In the genomic region with DNA sequence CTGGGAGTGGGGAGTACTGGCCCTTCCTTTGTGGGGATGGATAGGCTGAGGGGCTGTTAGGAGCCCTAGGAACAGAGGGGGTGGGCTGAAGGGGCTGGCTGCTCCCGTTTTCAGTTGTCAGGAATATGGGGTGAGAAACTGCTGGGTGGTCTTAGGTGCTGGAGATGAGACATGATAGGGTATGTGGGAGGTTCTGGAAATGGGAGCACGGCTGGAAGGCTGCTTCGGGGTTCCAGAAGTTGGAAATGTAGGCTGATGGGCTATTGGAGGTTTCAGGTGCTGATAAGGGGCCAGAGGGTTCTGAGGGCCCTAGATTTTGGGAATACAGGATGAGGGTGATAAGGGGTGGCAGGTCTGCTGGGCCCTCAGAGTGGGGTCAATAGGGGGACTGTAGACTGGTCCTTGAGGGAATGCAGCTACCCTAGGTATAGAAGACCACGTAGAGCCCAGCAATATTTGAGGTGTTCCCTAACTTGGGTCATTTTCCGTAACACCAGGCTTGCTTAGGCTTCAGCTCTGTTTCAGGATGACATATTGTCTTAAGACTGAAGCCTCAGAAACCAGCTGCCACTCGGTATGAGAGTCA, we compare ENCODE assay signal across 9 mouse cellular contexts. TPM values are rescaled to one million over a fixed set of nuclear protein-coding genes. Genes with fewer than 3 reads are reported as not detected.
DNase-seq lines count a peak whose midpoint lies in the region; ATAC-seq and TF ChIP-seq lines count a peak whose summit lies in the region.
"Had no signal": no experiment of that assay in that cellular context is flagged by ENCODE, and none has a peak within 500 bp of the region (broad histone marks: within the 10 kb centered on the region; RNA-seq: fewer than 3 reads in every experiment).

No protein-coding gene starts in this region.

- TF ChIP-seq CTCF in kidney, postnatal 0 days (IDR thresholded peaks at IDR 0.05; ENCODE audit: low read depth) = no peak
- no peak for TF ChIP-seq CTCF in intestine, postnatal 0 days (IDR thresholded peaks at IDR 0.05; ENCODE audit: low read depth)

- H3K4me1 ChIP-seq in kidney, postnatal 0 days (replicated peaks; ENCODE audit: insufficient read depth, low read length) = no peaks in the 10 kb centered on the region
- H3K4me1 ChIP-seq in intestine, postnatal 0 days (replicated peaks; ENCODE audit: control insufficient read depth, insufficient read depth, low read length) = no peaks in the 10 kb centered on the region

- no peaks in the 10 kb centered on the region for H3K27me3 ChIP-seq in kidney, postnatal 0 days (ENCODE audit: insufficient read depth, low read length)
- no peaks in the 10 kb centered on the region for H3K27me3 ChIP-seq in intestine, postnatal 0 days (replicated peaks; ENCODE audit: control insufficient read depth, insufficient read depth, low read length)
- H3K27me3 ChIP-seq in myocyte (ENCODE audit: control insufficient read depth, insufficient read depth, insufficient read length) = no peaks in the 10 kb centered on the region
- H3K27me3 ChIP-seq: Patski had no signal

- no peak for DNase-seq in kidney, postnatal 0 days (ENCODE audit: low spot score)
- DNase-seq in kidney, postnatal 14 days = no peak
- DNase-seq in right cerebral cortex, postnatal 36 days (ENCODE audit: low spot score in 2 of 2) = no peak
- no peak for DNase-seq in T-cell, adult 2 months (ENCODE audit: low spot score)
- DNase-seq in layer of hippocampus, postnatal 25 days (ENCODE audit: extremely low spot score in 1 of 2, low spot score in 1 of 2) = no peak

- WGBS in kidney, postnatal 0 days = 70% methylated on average over 6 of the region's 6 CpGs
- 75% methylated on average over 6 of the region's 6 CpGs for WGBS in intestine, postnatal 0 days

- no peaks in the 10 kb centered on the region for H3K79me2 ChIP-seq in myocyte (ENCODE audit: control insufficient read depth, insufficient read depth)

- H3K9me3 ChIP-seq in kidney, postnatal 0 days (replicated peaks; ENCODE audit: low read length) = no peaks in the 10 kb centered on the region
- no peaks in the 10 kb centered on the region for H3K9me3 ChIP-seq in intestine, postnatal 0 days (ENCODE audit: control insufficient read depth)

- H3K4me3 ChIP-seq in kidney, postnatal 0 days (replicated peaks; ENCODE audit: low read depth, low read length) = no peak overlapping the region
- H3K4me3 ChIP-seq in intestine, postnatal 0 days (ENCODE audit: low read depth, low read length) = 0 out of 2 replicates have a peak overlapping the region, but pooled peaks have one; percentile 39
- H3K4me3 ChIP-seq in myocyte = peak overlapping the region; percentile 66

- no peak for TF ChIP-seq POLR2A in myocyte (IDR thresholded peaks at IDR 0.05; ENCODE audit: insufficient read length, low read depth)

- peak; percentile 11 for ATAC-seq in kidney, postnatal 0 days (replicated peaks; ENCODE audit: low FRiP score, low read depth)
- peak; percentile 13; the same call in 1 of the 2 replicates for ATAC-seq in erythroblast, adult 5-6 weeks (replicated peaks; ENCODE audit: low FRiP score, poor library complexity, severe bottlenecking)
- no peak for ATAC-seq in intestine, postnatal 0 days

- no peak overlapping the region for H3K27ac ChIP-seq in kidney, postnatal 0 days
- no peak overlapping the region for H3K27ac ChIP-seq in intestine, postnatal 0 days (ENCODE audit: low read depth, low read length)

- peak overlapping the region; percentile 23 for H3K4me2 ChIP-seq in kidney, postnatal 0 days (ENCODE audit: low read length)
- H3K4me2 ChIP-seq in intestine, postnatal 0 days (replicated peaks; ENCODE audit: low read depth) = peak overlapping the region; percentile 64
- peak overlapping the region; percentile 58 for H3K4me2 ChIP-seq in myocyte (ENCODE audit: low read depth)

- H3K36me3 ChIP-seq in kidney, postnatal 0 days (ENCODE audit: insufficient read depth, low read length) = no peaks in the 10 kb centered on the region
- H3K36me3 ChIP-seq in intestine, postnatal 0 days (ENCODE audit: control insufficient read depth, insufficient read depth) = no peaks in the 10 kb centered on the region
- no peaks in the 10 kb centered on the region for H3K36me3 ChIP-seq in myocyte (ENCODE audit: control insufficient read depth, insufficient read depth)

- no peak overlapping the region for H3ac ChIP-seq in myocyte (ENCODE audit: control insufficient read depth, insufficient read length)

- no peak overlapping the region for H3K9ac ChIP-seq in kidney, postnatal 0 days (ENCODE audit: low read depth, low read length)
- no peak overlapping the region for H3K9ac ChIP-seq in intestine, postnatal 0 days (ENCODE audit: low read depth, low read length)

TF ChIP-seq in myocyte, 11 proteins besides CTCF, POLR2A, EP300 and RAD21:
- TF ChIP-seq MYOD1 (IDR thresholded peaks at IDR 0.05; ENCODE audit: control insufficient read depth in 1 of 3, insufficient read length in 2 of 3, low read depth in 2 of 3) (no peak), TCF12 (IDR thresholded peaks at IDR 0.05; ENCODE audit: insufficient read depth, poor library complexity, severe bottlenecking) (no peak), E2F4 (IDR thresholded peaks at IDR 0.05; ENCODE audit: insufficient read depth) (no peak), MYOG (IDR thresholded peaks at IDR 0.05; ENCODE audit: control insufficient read depth in 1 of 3, insufficient read depth in 1 of 3, insufficient read length in 2 of 3, low read depth in 2 of 3) (no peak), POLR2AphosphoS2 (IDR thresholded peaks at IDR 0.05; ENCODE audit: insufficient read length, low read depth) (no peak), REST (IDR thresholded peaks at IDR 0.05; ENCODE audit: insufficient read depth, insufficient read length) (no peak), MAX (IDR thresholded peaks at IDR 0.05; ENCODE audit: low read depth) (no peak), SRF (IDR thresholded peaks at IDR 0.05; ENCODE audit: control insufficient read depth, insufficient read length, low read depth) (no peak), CEBPB (IDR thresholded peaks at IDR 0.05; ENCODE audit: insufficient read depth, poor library complexity, severe bottlenecking) (no peak), TCF3 (IDR thresholded peaks at IDR 0.05; ENCODE audit: insufficient read length, low read depth) (no peak), USF1 (IDR thresholded peaks at IDR 0.05; ENCODE audit: low read depth) (no peak)
TF ChIP-seq in myocyte: peak in this region for 0.

RNA-seq across cellular contexts. Expression of gene Syngr4, which starts 0.5 kb away (rescaled TPM):
- 0.96 and 1.6 TPM in 2 replicates for polyA plus RNA-seq in kidney, postnatal 0 days (2015; fragmentation: Nextera tagmentation; extraction: Ambion mirVana)
- total RNA-seq in erythroblast, adult 5-6 weeks (2015; ENCODE audit: low replicate concordance) = 4.0 TPM in 1 of 2 replicates, not detected in the other
- not detected in 2 replicates for total RNA-seq in erythroblast, adult 5-6 weeks (2017; ENCODE audit: low replicate concordance)
- 0.72 and 0.75 TPM in 2 replicates for polyA plus RNA-seq in intestine, postnatal 0 days (2015; fragmentation: Nextera tagmentation; extraction: Ambion mirVana)
- polyA plus RNA-seq in myocyte (2012; fragmentation: generic; extraction: Trizol) = 0.23 TPM
- total RNA-seq in layer of hippocampus, postnatal 25 days (2021) = not detected

RNA-seq across cellular contexts. Expression of gene Tmem143, which starts 0.7 kb away (rescaled TPM):
- 6.2 and 6.7 TPM in 2 replicates for polyA plus RNA-seq in kidney, postnatal 0 days (2015; fragmentation: Nextera tagmentation; extraction: Ambion mirVana)
- total RNA-seq in erythroblast, adult 5-6 weeks (2015; ENCODE audit: low replicate concordance) = 1.3 TPM in 1 of 2 replicates, not detected in the other
- total RNA-seq in erythroblast, adult 5-6 weeks (2017; ENCODE audit: low replicate concordance) = 0.26 and 3.8 TPM in 2 replicates
- 6.8 and 7.4 TPM in 2 replicates for polyA plus RNA-seq in intestine, postnatal 0 days (2015; fragmentation: Nextera tagmentation; extraction: Ambion mirVana)
- polyA plus RNA-seq in myocyte (2012; fragmentation: generic; extraction: Trizol) = 26.9 TPM
- 10 to 100 TPM; 22.5 to 24.6 TPM for total RNA-seq in layer of hippocampus, postnatal 25 days (2021)

RNA-seq across cellular contexts. Expression of gene Grin2d, which starts 17.8 kb away (rescaled TPM):
- 0.29 and 0.32 TPM in 2 replicates for polyA plus RNA-seq in kidney, postnatal 0 days (2015; fragmentation: Nextera tagmentation; extraction: Ambion mirVana)
- total RNA-seq in erythroblast, adult 5-6 weeks (2015; ENCODE audit: low replicate concordance) = not detected in 2 replicates
- 0.28 TPM in 1 of 2 replicates, not detected in the other for total RNA-seq in erythroblast, adult 5-6 weeks (2017; ENCODE audit: low replicate concordance)
- polyA plus RNA-seq in intestine, postnatal 0 days (2015; fragmentation: Nextera tagmentation; extraction: Ambion mirVana) = 0.66 and 1.1 TPM in 2 replicates
- polyA plus RNA-seq in myocyte (2012; fragmentation: generic; extraction: Trizol) = 0.65 TPM
- total RNA-seq in layer of hippocampus, postnatal 25 days (2021) = 10 to 100 TPM; 11.2 to 12.7 TPM

RNA-seq across cellular contexts. Expression of gene Kdelr1, which starts 23.5 kb away (rescaled TPM):
- 81.3 and 84.5 TPM in 2 replicates for polyA plus RNA-seq in kidney, postnatal 0 days (2015; fragmentation: Nextera tagmentation; extraction: Ambion mirVana)
- total RNA-seq in erythroblast, adult 5-6 weeks (2015; ENCODE audit: low replicate concordance) = 31.3 and 67.2 TPM in 2 replicates
- total RNA-seq in erythroblast, adult 5-6 weeks (2017; ENCODE audit: low replicate concordance) = 18.0 and 20.1 TPM in 2 replicates
- polyA plus RNA-seq in intestine, postnatal 0 days (2015; fragmentation: Nextera tagmentation; extraction: Ambion mirVana) = 99.6 and 107 TPM in 2 replicates
- 132 TPM for polyA plus RNA-seq in myocyte (2012; fragmentation: generic; extraction: Trizol)
- total RNA-seq in layer of hippocampus, postnatal 25 days (2021) = 10 to 100 TPM; 74.9 to 75.2 TPM

RNA-seq across cellular contexts. Expression of gene Emp3, which starts 25.2 kb away (rescaled TPM):
- polyA plus RNA-seq in kidney, postnatal 0 days (2015; fragmentation: Nextera tagmentation; extraction: Ambion mirVana) = 170 and 171 TPM in 2 replicates
- total RNA-seq in erythroblast, adult 5-6 weeks (2015; ENCODE audit: low replicate concordance) = 56.4 and 143 TPM in 2 replicates
- total RNA-seq in erythroblast, adult 5-6 weeks (2017; ENCODE audit: low replicate concordance) = 48.2 and 77.1 TPM in 2 replicates
- polyA plus RNA-seq in intestine, postnatal 0 days (2015; fragmentation: Nextera tagmentation; extraction: Ambion mirVana) = 82.4 and 83.3 TPM in 2 replicates
- 409 TPM for polyA plus RNA-seq in myocyte (2012; fragmentation: generic; extraction: Trizol)
- total RNA-seq in layer of hippocampus, postnatal 25 days (2021) = 1 to 10 TPM; 2.2 to 2.5 TPM
